Mouse (Mus musculus) activated CD4-positive, CD25-positive, alpha-beta regulatory T cell, adult 4 months (primary cell): ENCODE data around the gene Pbx1. TPM values are rescaled to one million over a fixed set of nuclear protein-coding genes. Genes with fewer than 3 reads are reported as not detected.

Experiments
- ATAC-seq: one replicate; pipeline ENCODE4 v1.8.0; 2017
- polyA plus RNA-seq, 2 experiments: library from polyadenylated mRNA; unstranded; fragments of 100-300 nt; shearing (Covaris generic); gene quantifications; one replicate each; pipeline ENCODE4 v1.2.1; 2017

The Pbx1 gene
- polyA plus RNA-seq, 2 experiments from 2014 or later = 0.08 TPM; not detected in 1

GRCm38 (mm10) chr1:168425017-168425705 lies 6.9 kb downstream of the Pbx1 start:
- ATAC-seq = no peak

DNA sequence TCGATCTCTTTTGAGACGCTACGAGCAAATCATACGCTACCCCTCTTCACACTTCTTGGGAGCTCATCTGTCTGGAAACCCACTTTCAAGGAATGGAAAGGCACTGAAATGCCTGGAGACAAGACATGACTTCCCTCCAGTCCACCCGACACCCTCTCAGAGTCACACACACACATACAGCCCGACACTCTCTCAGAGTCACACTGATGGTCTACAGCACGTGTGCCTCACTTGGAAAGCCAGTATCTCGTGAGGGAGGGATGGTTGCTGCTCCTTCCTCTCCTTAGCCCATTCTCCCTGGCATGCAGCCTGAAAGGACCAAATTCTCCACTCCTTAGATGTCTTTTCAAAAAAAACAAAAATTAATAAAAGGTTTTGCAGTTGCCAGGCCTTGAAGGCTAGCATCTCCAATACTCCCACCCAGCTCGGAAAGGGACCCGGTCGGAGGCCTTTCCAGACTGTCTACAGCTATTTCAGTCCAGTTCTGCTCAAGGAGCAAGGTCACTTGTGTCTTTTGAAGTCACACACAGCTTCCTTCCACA lies 8.6 kb downstream of the Pbx1 start:
- no peak for ATAC-seq

GRCm38 (mm10) chr1:168418903-168419302 lies 13.2 kb downstream of the Pbx1 start:
- no peak for ATAC-seq

DNA sequence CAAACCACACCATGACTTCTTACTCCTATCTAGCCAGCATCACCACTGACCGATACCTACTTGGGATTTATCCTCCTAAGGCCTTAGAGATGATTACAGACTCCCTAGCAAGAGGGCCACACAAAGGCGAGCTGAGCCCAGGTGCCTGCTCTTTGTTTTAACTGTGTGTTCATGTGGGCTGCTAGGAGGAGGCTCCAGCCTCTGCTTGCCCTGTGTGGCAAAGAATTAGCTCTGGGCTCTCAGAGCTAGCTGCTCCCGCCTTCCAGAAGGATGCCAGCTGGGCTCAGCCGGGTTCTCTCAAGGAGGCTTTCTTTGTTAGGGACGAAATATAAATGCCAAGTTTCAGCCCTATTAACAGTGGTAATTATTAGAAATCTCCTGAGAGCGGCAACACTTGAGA lies 14.4 kb downstream of the Pbx1 start:
- no peak for ATAC-seq

DNA sequence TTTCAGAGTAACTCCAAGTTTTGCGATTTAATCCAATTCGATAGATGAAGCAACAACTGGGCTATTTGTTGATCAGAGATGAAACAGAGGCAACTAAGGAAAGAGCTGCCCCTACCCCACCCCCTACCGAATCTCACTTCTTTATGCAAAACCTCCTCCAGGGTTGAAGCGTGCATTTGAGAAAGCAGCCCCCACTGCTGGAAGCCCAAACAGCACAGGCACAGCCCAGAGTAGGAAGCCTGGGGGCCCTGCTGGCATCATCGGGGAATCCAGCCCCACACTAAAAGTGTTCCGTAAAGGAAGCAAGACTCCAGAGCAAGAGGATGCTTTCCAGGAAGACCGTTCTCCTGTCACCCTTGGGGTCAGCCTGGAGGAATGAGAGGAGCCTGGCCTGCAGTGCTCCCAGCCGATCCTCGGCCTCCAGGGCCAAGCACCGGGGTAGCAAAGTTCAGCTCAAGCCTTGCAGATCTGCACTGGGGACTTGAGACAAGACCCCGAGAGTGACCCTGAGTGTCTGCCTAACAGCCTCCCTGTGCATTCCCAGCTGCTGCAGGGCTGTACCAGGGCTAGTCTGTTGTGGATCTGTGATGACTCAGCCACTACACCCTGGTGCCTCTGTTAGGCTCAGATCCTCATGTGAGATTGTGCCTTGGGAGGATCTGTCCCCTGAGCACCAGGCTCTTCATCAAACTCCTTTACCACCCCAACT lies 15.2 kb downstream of the Pbx1 start:
- ATAC-seq = no peak

- no peak for ATAC-seq
Observed at GRCm38 (mm10) chr1:168410611-168411010, 21.5 kb downstream of the Pbx1 start.

GRCm38 (mm10) chr1:168410054-168410453 lies 22.0 kb downstream of the Pbx1 start:
- ATAC-seq = no peak

DNA sequence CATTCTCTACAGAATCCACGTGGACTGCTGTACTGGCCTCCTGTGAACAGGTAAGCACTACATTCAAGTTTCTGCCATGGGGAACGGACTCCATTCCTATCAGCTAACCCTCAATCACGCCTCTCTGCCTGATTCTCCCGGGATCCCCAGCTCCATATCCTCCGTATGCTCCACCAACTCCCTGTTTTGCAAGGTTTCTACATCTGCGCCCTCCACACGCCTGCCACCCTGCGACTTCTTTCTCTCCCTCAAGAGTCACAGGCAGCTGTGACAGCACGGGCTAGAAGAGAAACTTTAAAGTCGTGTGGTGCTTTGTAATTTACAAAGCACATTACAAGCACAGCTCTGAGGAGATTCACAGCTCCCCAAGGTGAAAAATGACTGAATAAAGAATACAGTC lies 23.3 kb downstream of the Pbx1 start:
- ATAC-seq = no peak

DNA sequence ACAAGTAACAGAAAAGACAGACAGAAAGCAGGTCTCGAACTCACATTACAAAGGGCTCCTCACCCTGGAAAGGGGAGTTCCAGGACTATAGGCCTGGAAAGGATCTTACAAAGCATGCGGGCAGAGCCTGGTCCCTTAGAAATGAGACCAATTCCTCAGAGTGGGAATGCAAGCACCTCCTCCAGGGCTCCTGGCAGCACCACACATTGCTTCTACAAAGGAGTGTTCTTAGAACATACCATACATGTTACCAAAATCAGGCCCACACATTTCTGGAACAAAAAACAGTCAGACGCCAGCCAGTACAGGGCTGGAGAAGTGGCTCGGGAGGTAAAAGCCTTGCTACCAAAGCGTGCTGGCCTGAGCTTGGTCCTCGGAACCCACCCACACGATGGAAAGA lies 24.1 kb downstream of the Pbx1 start:
- ATAC-seq = no peak

GRCm38 (mm10) chr1:168406291-168406675 lies 25.8 kb downstream of the Pbx1 start:
- no peak for ATAC-seq

DNA sequence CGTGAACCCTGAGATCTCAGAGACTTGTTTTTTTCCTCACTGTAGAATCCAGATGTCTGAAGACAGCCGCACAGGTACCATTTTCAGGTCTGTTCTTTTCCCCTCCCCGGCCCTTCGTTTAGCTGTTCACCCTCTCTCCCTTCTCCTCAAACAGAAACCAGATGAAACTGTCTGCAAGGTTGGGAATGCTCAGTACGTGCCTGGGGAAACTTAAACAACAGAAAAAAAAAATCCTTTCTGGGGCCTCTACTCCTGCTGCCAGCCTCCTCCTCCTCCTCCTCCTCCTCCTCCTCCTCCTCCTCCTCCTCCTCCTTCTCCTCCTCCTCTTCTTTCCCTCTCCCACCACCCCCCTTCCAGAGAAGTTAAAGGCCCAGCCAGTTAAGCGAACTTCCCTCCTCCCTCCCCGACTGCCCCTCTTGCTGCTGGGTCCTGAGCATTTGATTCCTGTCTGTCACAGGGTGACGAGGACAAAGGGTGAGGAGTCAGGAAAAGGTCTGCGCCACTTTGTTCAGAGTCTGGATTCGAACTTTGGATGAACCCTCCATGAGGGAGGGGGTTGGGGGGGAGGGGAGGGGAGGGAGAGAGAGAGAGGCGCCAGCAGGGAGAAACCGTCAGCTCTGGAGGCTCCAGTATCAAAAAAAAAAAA lies 26.3 kb downstream of the Pbx1 start:
- ATAC-seq = no peak

GRCm38 (mm10) chr1:168403529-168403928 lies 28.5 kb downstream of the Pbx1 start:
- ATAC-seq = no peak

DNA sequence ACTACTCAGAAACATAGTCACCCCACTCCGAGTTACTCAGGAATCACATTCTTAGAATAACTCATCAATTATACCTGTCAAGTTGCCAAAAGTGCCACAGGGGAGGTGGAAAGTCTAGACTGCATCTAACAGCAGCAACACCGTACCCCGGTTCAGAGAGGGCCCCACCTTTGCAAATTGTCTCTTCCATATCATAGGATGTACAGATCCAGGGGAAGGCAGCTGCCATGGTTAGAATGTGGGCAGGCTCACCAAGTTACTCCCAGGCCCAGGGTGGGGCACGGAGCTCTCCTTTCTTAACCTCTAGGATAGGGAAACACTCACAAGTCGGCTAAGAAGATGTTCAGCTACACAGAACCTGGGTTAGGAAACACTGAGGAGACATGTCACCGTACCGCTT lies 29.4 kb downstream of the Pbx1 start:
- no peak for ATAC-seq

GRCm38 (mm10) chr1:168395523-168396159 lies 36.4 kb downstream of the Pbx1 start:
- no peak for ATAC-seq

DNA sequence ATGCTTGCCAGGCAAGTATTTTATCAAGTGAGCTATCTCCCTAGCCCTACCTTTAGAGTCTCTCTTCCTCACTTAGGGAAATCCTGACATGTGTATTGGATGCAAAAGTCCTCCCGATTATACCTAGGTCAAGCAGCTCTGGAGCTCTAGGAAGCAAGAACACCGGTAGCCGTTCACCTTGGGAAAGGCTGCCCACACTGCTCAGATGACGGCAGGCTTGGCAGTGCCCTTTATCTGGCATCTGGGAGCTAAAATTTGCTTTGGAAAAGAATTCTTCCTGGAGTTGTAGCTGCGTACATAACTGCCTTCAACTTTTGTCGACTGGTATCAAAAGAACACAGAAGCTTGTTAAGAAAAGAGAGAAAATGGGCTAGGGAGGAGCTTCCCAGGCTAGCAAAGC lies 37.5 kb downstream of the Pbx1 start:
- no peak for ATAC-seq

DNA sequence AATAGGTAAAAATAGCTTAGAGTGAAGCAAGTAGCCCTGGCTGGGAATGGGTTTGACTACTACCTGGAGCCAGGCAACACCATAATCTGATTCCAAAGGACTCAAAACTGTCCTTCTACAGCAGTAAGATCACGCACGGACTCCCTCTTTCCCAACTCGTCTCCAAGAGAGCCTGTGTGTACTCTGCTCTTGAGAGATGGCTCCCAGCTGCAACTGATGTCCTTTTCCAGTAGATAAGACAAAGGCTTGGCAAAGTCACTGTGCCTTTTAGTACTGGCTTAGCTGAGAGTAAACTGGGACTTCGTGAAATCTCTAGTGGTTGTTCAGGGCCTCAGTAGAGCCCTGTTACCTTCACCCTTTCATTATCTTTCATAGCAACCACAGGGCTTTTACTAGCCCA lies 38.6 kb downstream of the Pbx1 start:
- no peak for ATAC-seq

- no peak for ATAC-seq
Observed at GRCm38 (mm10) chr1:168392500-168392853, 39.6 kb downstream of the Pbx1 start.

- no peak for ATAC-seq
Observed at GRCm38 (mm10) chr1:168391617-168392499, 40.2 kb downstream of the Pbx1 start.

GRCm38 (mm10) chr1:168390748-168391147 lies 41.3 kb downstream of the Pbx1 start:
- no peak for ATAC-seq

- no peak for ATAC-seq
Observed at GRCm38 (mm10) chr1:168386159-168386558, 45.9 kb downstream of the Pbx1 start.

- ATAC-seq = no peak
Observed at GRCm38 (mm10) chr1:168384594-168384955, 47.5 kb downstream of the Pbx1 start.
